Comparison of ENCODE assay signal across 8 mouse cellular contexts in genomic region chr9:111117126-111117642, GRCm38 (mm10). TPM values are rescaled to one million over a fixed set of nuclear protein-coding genes. Genes with fewer than 3 reads are reported as not detected.
DNase-seq lines count a peak whose midpoint lies in the region; ATAC-seq and TF ChIP-seq lines count a peak whose summit lies in the region.

Gene Lrrfip2, plus strand, starts transcription at chr9:111117592.

- intact Hi-C loops in heart, postnatal 10 days (cut with DNase I): loop anchor here (5.0 kb wide), 2 partner anchors 35 to 90 kb away; no protein-coding TSS in a partner anchor

- 32% methylated on average over 14 of the region's 14 CpGs for WGBS in embryonic facial prominence, embryonic 15.5 days
- WGBS in limb, embryonic 10.5 days: 38% methylated on average over 14 of the region's 14 CpGs
- 40% methylated on average over 14 of the region's 14 CpGs for whole genome bisulfite sequencing in neural tube, embryonic 13.5 days

- ATAC-seq in erythroblast, adult 5-6 weeks (replicated peaks; ENCODE audit: low FRiP score, poor library complexity, severe bottlenecking): no peak
- no peak; the same call in 1 of the 2 replicates for ATAC-seq in embryonic facial prominence, embryonic 15.5 days (ENCODE audit: insufficient number of reproducible peaks, low FRiP score, low TSS enrichment, low read depth)
- peak; percentile 56; the same call in 1 of the 2 replicates for ATAC-seq in neural tube, embryonic 13.5 days (ENCODE audit: low read depth)

- no peak for TF ChIP-seq EP300 in ES-Bruce4 (IDR thresholded peaks at IDR 0.05; ENCODE audit: insufficient read depth, low read depth, low read length)

- H3K9ac ChIP-seq in ES-Bruce4 (ENCODE audit: low read depth, poor library complexity, severe bottlenecking): peak within 1 kb of the TSS; percentile 72
- peak within 1 kb of the TSS; percentile 79 for H3K9ac ChIP-seq in embryonic facial prominence, embryonic 15.5 days
- H3K9ac ChIP-seq in neural tube, embryonic 13.5 days: peak within 1 kb of the TSS; percentile 87

- TF ChIP-seq POLR2A in ES-Bruce4 (IDR thresholded peaks at IDR 0.05; ENCODE audit: insufficient read depth, low read length): no peak

- peak within 1 kb of the TSS; percentile 75 for H3K4me2 ChIP-seq in embryonic facial prominence, embryonic 15.5 days (replicated peaks)
- peak within 1 kb of the TSS; percentile 84 for H3K4me2 ChIP-seq in neural tube, embryonic 13.5 days

- peak within 1 kb of the TSS; percentile 77 for H3K4me3 ChIP-seq in erythroblast, embryonic 14.5 days (replicated peaks)
- peak within 1 kb of the TSS; percentile 70 for H3K4me3 ChIP-seq in ES-Bruce4 (ENCODE audit: low read depth, low read length)
- H3K4me3 ChIP-seq in embryonic facial prominence, embryonic 15.5 days (replicated peaks): peak within 1 kb of the TSS; percentile 97
- peak within 1 kb of the TSS; percentile 90 for H3K4me3 ChIP-seq in limb, embryonic 10.5 days
- H3K4me3 ChIP-seq in neural tube, embryonic 13.5 days: peak within 1 kb of the TSS; percentile 98

- H3K36me3 ChIP-seq in erythroblast, embryonic 14.5 days (ENCODE audit: control insufficient read depth): no peaks in the 10 kb centered on the region; the same call in none of the 2 replicates
- H3K36me3 ChIP-seq in ES-Bruce4 (ENCODE audit: control insufficient read depth, insufficient read depth, low read length, poor library complexity, severe bottlenecking): no peaks in the 10 kb centered on the region
- H3K36me3 ChIP-seq in embryonic facial prominence, embryonic 15.5 days: no peaks in the 10 kb centered on the region
- 0 out of 2 replicates have a peak, but pooled peaks cover 10% of the 10 kb centered on the region for H3K36me3 ChIP-seq in limb, embryonic 10.5 days
- no peaks in the 10 kb centered on the region for H3K36me3 ChIP-seq in neural tube, embryonic 13.5 days

- H3K4me1 ChIP-seq in erythroblast, embryonic 14.5 days (ENCODE audit: control insufficient read depth): peaks cover 29% of the 10 kb centered on the region
- H3K4me1 ChIP-seq in ES-Bruce4 (ENCODE audit: control insufficient read depth, insufficient read depth, low read length): no peaks in the 10 kb centered on the region
- H3K4me1 ChIP-seq in embryonic facial prominence, embryonic 15.5 days: peaks cover 19% of the 10 kb centered on the region
- peaks cover 17% of the 10 kb centered on the region for H3K4me1 ChIP-seq in limb, embryonic 10.5 days
- H3K4me1 ChIP-seq in neural tube, embryonic 13.5 days (replicated peaks): peaks cover 30% of the 10 kb centered on the region

- H3K27ac ChIP-seq in ES-Bruce4 (ENCODE audit: insufficient read depth, low read length): no peak within 1 kb of the TSS
- peak within 1 kb of the TSS; percentile 82 for H3K27ac ChIP-seq in embryonic facial prominence, embryonic 15.5 days (replicated peaks)
- peak within 1 kb of the TSS; percentile 91 for H3K27ac ChIP-seq in limb, embryonic 10.5 days
- H3K27ac ChIP-seq in neural tube, embryonic 13.5 days (replicated peaks): peak within 1 kb of the TSS; percentile 88

- no peaks in the 10 kb centered on the region for H3K27me3 ChIP-seq in erythroblast, embryonic 14.5 days (ENCODE audit: control insufficient read depth)
- no peaks in the 10 kb centered on the region for H3K27me3 ChIP-seq in ES-Bruce4 (ENCODE audit: control insufficient read depth, insufficient read depth, low read length, poor library complexity, severe bottlenecking)
- no peaks in the 10 kb centered on the region for H3K27me3 ChIP-seq in embryonic facial prominence, embryonic 15.5 days
- H3K27me3 ChIP-seq in limb, embryonic 10.5 days (ENCODE audit: low read depth, poor library complexity, severe bottlenecking): no peaks in the 10 kb centered on the region
- no peaks in the 10 kb centered on the region for H3K27me3 ChIP-seq in neural tube, embryonic 13.5 days

- TF ChIP-seq CTCF in ES-Bruce4 (IDR thresholded peaks at IDR 0.05; ENCODE audit: low read depth, low read length): no peak

- DNase-seq in heart, postnatal 10 days: no peak
- DNase-seq in limb, embryonic 10.5 days (ENCODE audit: low spot score): no peak
- DNase-seq in natural killer cell, adult 2 months (ENCODE audit: low spot score in 2 of 2): no peak

- no peaks in the 10 kb centered on the region for H3K9me3 ChIP-seq in erythroblast, embryonic 14.5 days (ENCODE audit: control insufficient read depth, low read length)
- no peaks in the 10 kb centered on the region for H3K9me3 ChIP-seq in ES-Bruce4 (replicated peaks; ENCODE audit: control insufficient read depth, insufficient read depth, low read length, poor library complexity, severe bottlenecking)
- no peaks in the 10 kb centered on the region for H3K9me3 ChIP-seq in embryonic facial prominence, embryonic 15.5 days (replicated peaks)
- no peaks in the 10 kb centered on the region for H3K9me3 ChIP-seq in limb, embryonic 10.5 days (replicated peaks)
- no peaks in the 10 kb centered on the region for H3K9me3 ChIP-seq in neural tube, embryonic 13.5 days

RNA-seq across cellular contexts. Expression of gene Lrrfip2, which starts in this region (rescaled TPM):
- 1.6 and 3.0 TPM in 2 replicates for polyA plus RNA-seq in erythroblast, embryonic 14.5 days (2012)
- 5.6 and 6.5 TPM in 2 replicates for total RNA-seq in erythroblast, adult 5-6 weeks (2015; ENCODE audit: low replicate concordance)
- 30.9 and 40.8 TPM in 2 replicates for total RNA-seq in erythroblast, adult 5-6 weeks (2017; ENCODE audit: low replicate concordance)
- 55.3 and 62.0 TPM in 2 replicates for polyA plus RNA-seq in ES-Bruce4 (2011; ENCODE audit: insufficient read depth, insufficient read length, low read depth, missing spikeins)
- 40.0 and 41.9 TPM in 2 replicates for polyA plus RNA-seq in embryonic facial prominence, embryonic 15.5 days (2015; fragmentation: Nextera tagmentation; extraction: Ambion mirVana)
- total RNA-seq in heart, postnatal 10 days (2021): 100 to 1,000 TPM; 105 to 108 TPM
- polyA plus RNA-seq in limb, embryonic 10.5 days (2016; fragmentation: Nextera tagmentation; extraction: Ambion mirVana): 38.2 and 39.7 TPM in 2 replicates
- 44.9 and 47.7 TPM in 2 replicates for polyA plus RNA-seq in neural tube, embryonic 13.5 days (2015; fragmentation: Nextera tagmentation; extraction: Ambion mirVana)
